Mouse (Mus musculus) brain, embryonic 14.5 days (tissue): ENCODE measurements around the gene Dusp23.

Source experiments
- CTCF ChIP-seq: fragments of 200-500 bp; IDR thresholded peaks from 2 replicates; pipeline ENCODE4 v1.5.1; 2012; ENCODE audit warnings: inconsistent platforms, mild to moderate bottlenecking, moderate library complexity, borderline replicate concordance; ENCODE audit not compliant: insufficient read depth, insufficient read length; ENCODE audit errors: extremely low read depth
- POLR2A ChIP-seq: fragments of 200-500 bp; IDR thresholded peaks from 2 replicates; pipeline ENCODE4 v1.6.1; 2012; ENCODE audit warnings: mild to moderate bottlenecking, inconsistent platforms, borderline replicate concordance; ENCODE audit not compliant: poor library complexity, insufficient read depth, insufficient read length, severe bottlenecking; ENCODE audit errors: extremely low read depth

- TF ChIP-seq POLR2A: no peak
- TF ChIP-seq CTCF: no peak
Measured at GRCm38 (mm10) chr1:172647236-172647635, 14.5 kb upstream of the Dusp23 start.
